Mouse (Mus musculus) intestine, postnatal 0 days (tissue): Measurements from ENCODE around the gene Scn3a. TPM values are rescaled to one million over a fixed set of nuclear protein-coding genes. Genes with fewer than 3 reads are reported as not detected.

Experiments
- ATAC-seq: fragments of 200-750 bp; cut with Nextera tagmentation; 2 replicates; pipeline ENCODE4 v1.8.0; 2017; ENCODE audit warnings: mild to moderate bottlenecking, moderate TSS enrichment, moderate library complexity
- H3K27ac ChIP-seq: fragments of 300-500 bp; sonication (generic); 2 replicates; pipeline ENCODE4 v1.5.1; 2014; ENCODE audit warnings: mild to moderate bottlenecking, low read depth, low read length, moderate library complexity
- H3K27me3 ChIP-seq: fragments of 300-500 bp; sonication (generic); replicated peaks from 2 replicates; pipeline ENCODE4 v1.6.1; 2014; ENCODE audit warnings: low read length, mixed read lengths; ENCODE audit not compliant: control insufficient read depth, insufficient read depth
- H3K36me3 ChIP-seq: fragments of 300-500 bp; sonication (generic); 2 replicates; pipeline ENCODE4 v1.6.1; 2014; ENCODE audit warnings: mild to moderate bottlenecking, moderate library complexity; ENCODE audit not compliant: control insufficient read depth, insufficient read depth
- H3K4me1 ChIP-seq: fragments of 300-500 bp; sonication (generic); replicated peaks from 2 replicates; pipeline ENCODE4 v1.6.1; 2014; ENCODE audit warnings: antibody characterized with exemption, low read length, mixed read lengths; ENCODE audit not compliant: control insufficient read depth, insufficient read depth
- H3K4me2 ChIP-seq: fragments of 300-500 bp; sonication (generic); replicated peaks from 2 replicates; pipeline ENCODE4 v1.6.1; 2014; ENCODE audit warnings: low read depth, mild to moderate bottlenecking, moderate library complexity
- H3K4me3 ChIP-seq: fragments of 300-500 bp; sonication (generic); 2 replicates; pipeline ENCODE4 v1.5.1; 2014; ENCODE audit warnings: low read depth, low read length
- H3K9ac ChIP-seq: fragments of 300-500 bp; sonication (generic); 2 replicates; pipeline ENCODE4 v1.6.1; 2014; ENCODE audit warnings: mild to moderate bottlenecking, low read depth, low read length
- H3K9me3 ChIP-seq: fragments of 300-500 bp; sonication (generic); 2 replicates; pipeline ENCODE4 v1.6.1; 2016; ENCODE audit warnings: mixed run types; ENCODE audit not compliant: control insufficient read depth
- CTCF ChIP-seq: sonication (generic); IDR thresholded peaks from 2 replicates; pipeline ENCODE4 v1.5.1; 2016; ENCODE audit warnings: low read depth, mild to moderate bottlenecking, control low read depth, antibody characterized with exemption, moderate library complexity
- WGBS: fragments of 180-500 bp; shearing (Covaris S2); extraction: QIAGEN DNeasy Blood & Tissue Kit; methylation state at CpG from one replicate; pipeline ENCODE4 v1.1.7; 2014; 5-methylcytosine and 5-hydroxymethylcytosine counted together
- polyA plus RNA-seq: library from polyadenylated mRNA; unstranded; fragments of >200 nt; fragmentation: Nextera tagmentation; extraction: Ambion mirVana; gene quantifications from 2 replicates; pipeline ENCODE4 v1.2.1, GENCODE M21; 2015

Scn3a gene
- polyA plus RNA-seq: 1.0 and 1.1 TPM in 2 replicates

- Histone ChIP-seq H3K27me3 (no peaks in the 10 kb centered on the region), H3K9me3 (no peaks in the 10 kb centered on the region), H3K4me3 (no peak within 1 kb of the TSS), H3K27ac (no peak within 1 kb of the TSS), H3K9ac (no peak within 1 kb of the TSS), H3K36me3 (no peaks in the 10 kb centered on the region), H3K4me1 (no peaks in the 10 kb centered on the region), H3K4me2 (no peak within 1 kb of the TSS)
- peak; percentile 83 for TF ChIP-seq CTCF
- WGBS: 27% methylated on average over 16 of the region's 16 CpGs
- ATAC-seq: no peak
Measured at GRCm38 (mm10) chr2:65566793-65567787, at the start of gene Scn3a. Gene Scn3a (minus strand): TSS chr2:65567627.

DNA sequence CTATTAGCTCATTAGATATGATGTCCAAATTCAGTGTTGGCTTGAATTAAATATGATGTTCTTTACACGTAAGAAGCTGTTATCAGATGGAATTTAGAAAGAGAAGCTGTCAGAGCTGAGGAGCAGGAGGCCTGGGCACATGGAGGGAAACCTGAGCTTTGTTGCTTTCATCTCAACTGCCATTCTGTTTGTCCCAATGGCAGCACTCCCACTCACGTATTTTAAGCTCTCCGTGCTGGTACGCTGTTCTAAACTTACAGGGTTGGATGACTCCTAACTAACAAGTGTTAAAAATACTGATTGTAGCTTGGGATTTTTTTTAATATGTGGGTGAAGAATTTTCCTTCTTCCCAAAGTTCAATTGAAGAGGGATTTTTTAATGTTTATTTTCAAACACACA lies 44.5 kb upstream of the Scn3a start:
- ATAC-seq: no peak

GRCm38 (mm10) chr2:65607813-65608212 lies 40.4 kb upstream of the Scn3a start:
- Histone ChIP-seq H3K27me3 (no peaks in the 10 kb centered on the region), H3K9ac (no peak overlapping the region), H3K36me3 (no peaks in the 10 kb centered on the region), H3K4me2 (no peak overlapping the region), H3K9me3 (no peaks in the 10 kb centered on the region), H3K4me3 (no peak overlapping the region), H3K4me1 (no peaks in the 10 kb centered on the region), H3K27ac (no peak overlapping the region)
- no peak for TF ChIP-seq CTCF
- no peak for ATAC-seq

More for the DNA sequence above, 44.5 kb upstream of the Scn3a start:
- Histone ChIP-seq H3K9ac (no peak overlapping the region), H3K4me2 (no peak overlapping the region), H3K36me3 (no peaks in the 10 kb centered on the region), H3K27ac (no peak overlapping the region), H3K4me3 (no peak overlapping the region), H3K9me3 (no peaks in the 10 kb centered on the region), H3K27me3 (no peaks in the 10 kb centered on the region), H3K4me1 (no peaks in the 10 kb centered on the region)
- TF ChIP-seq CTCF: no peak
- 78% methylated on average over 4 of the region's 4 CpGs for WGBS

- Histone ChIP-seq H3K27me3 (no peaks in the 10 kb centered on the region), H3K36me3 (no peaks in the 10 kb centered on the region), H3K4me1 (no peaks in the 10 kb centered on the region), H3K4me3 (no peak overlapping the region), H3K9ac (no peak overlapping the region), H3K27ac (no peak overlapping the region), H3K9me3 (no peaks in the 10 kb centered on the region), H3K4me2 (no peak overlapping the region)
- 79% methylated on average over 5 of the region's 5 CpGs for WGBS
- no peak for ATAC-seq
- TF ChIP-seq CTCF: no peak
Measured at GRCm38 (mm10) chr2:65587679-65588078, 20.3 kb upstream of the Scn3a start.

GRCm38 (mm10) chr2:65567925-65568324 lies 498 bp upstream of the Scn3a start:
- H3K4me1 ChIP-seq: no peaks in the 10 kb centered on the region
- TF ChIP-seq CTCF: no peak
- WGBS: 92% methylated on average over 4 of the region's 4 CpGs
- no peak for ATAC-seq
- no peak overlapping the region for H3K27ac ChIP-seq
- no peak overlapping the region for H3K4me3 ChIP-seq
- H3K9ac ChIP-seq: no peak overlapping the region
- H3K4me2 ChIP-seq: no peak overlapping the region
- no peaks in the 10 kb centered on the region for H3K9me3 ChIP-seq
- H3K36me3 ChIP-seq: no peaks in the 10 kb centered on the region
- no peaks in the 10 kb centered on the region for H3K27me3 ChIP-seq

DNA sequence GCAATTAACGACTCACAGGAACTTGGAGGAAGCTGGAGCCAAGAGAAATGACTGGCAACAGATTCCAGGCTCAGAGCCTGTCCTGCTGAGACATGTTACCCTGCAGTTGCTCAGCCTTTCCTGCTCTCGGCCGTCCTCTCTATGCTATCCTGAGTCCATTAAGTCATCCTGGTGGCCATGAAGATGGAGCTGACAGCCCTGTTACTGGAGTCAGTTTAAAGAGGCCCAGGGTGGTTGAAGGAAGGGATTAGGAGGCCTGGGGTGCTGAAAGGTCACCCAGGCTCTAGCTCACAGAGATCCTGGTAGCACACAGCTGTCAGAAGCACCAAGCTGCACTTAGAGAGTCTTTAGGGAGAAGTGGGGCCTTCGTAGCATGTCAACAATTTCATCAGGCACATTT lies 3.5 kb downstream of the Scn3a start:
- Histone ChIP-seq H3K36me3 (no peaks in the 10 kb centered on the region), H3K27ac (no peak overlapping the region), H3K9me3 (no peaks in the 10 kb centered on the region), H3K4me3 (no peak overlapping the region), H3K4me1 (no peaks in the 10 kb centered on the region), H3K9ac (no peak overlapping the region), H3K27me3 (no peaks in the 10 kb centered on the region), H3K4me2 (no peak overlapping the region)
- no peak for ATAC-seq
- 38% methylated on average over 4 of the region's 4 CpGs for WGBS
- TF ChIP-seq CTCF: no peak
